Comparison of ENCODE assay signal across 38 mouse cellular contexts in genomic region chr11:96205426-96206131, GRCm38 (mm10). TPM values are rescaled to one million over a fixed set of nuclear protein-coding genes. Genes with fewer than 3 reads are reported as not detected.
DNase-seq lines count a peak whose midpoint lies in the region; ATAC-seq and TF ChIP-seq lines count a peak whose summit lies in the region.
"Had no signal": no experiment of that assay in that cellular context is flagged by ENCODE, and none has a peak within 500 bp of the region (broad histone marks: within the 10 kb centered on the region; RNA-seq: fewer than 3 reads in every experiment).

No protein-coding gene starts in this region.

- no peak for DNase-seq in spleen, adult 2 months (ENCODE audit: low read depth in 1 of 2, low spot score in 2 of 2)
- DNase-seq in spleen, postnatal 36 days (ENCODE audit: low spot score in 2 of 2), result no peak
- peak; percentile 72 for DNase-seq in MEL (ENCODE audit: low read depth, low spot score)
- DNase-seq in right cerebral cortex, postnatal 25 days, result no peak
- no peak for DNase-seq in frontal cortex, postnatal 25 days (ENCODE audit: low spot score in 2 of 2)
- no peak for DNase-seq in thymus, adult 2 months
- DNase-seq: adrenal gland, postnatal 25 days; B cell, adult 2 months; cerebellum, adult 2 months; cerebellum, postnatal 14 days; gastrocnemius, adult 2 months; gastrocnemius, postnatal 36 days; heart, postnatal 14 days; kidney, adult 9 months; kidney, postnatal 14 days; layer of hippocampus, adult 9-11 months; liver; midbrain, embryonic 14.5 days; thymus, postnatal 14 days had no signal

- peaks cover 12% of the 10 kb centered on the region for H3K79me2 ChIP-seq in MEL (ENCODE audit: control insufficient read depth, insufficient read depth, low read length, poor library complexity)

- H3K27ac ChIP-seq in spleen, adult 2 months (ENCODE audit: insufficient read depth, low read length), result no peak overlapping the region
- H3K27ac ChIP-seq in MEL (ENCODE audit: control insufficient read depth, low read depth, low read length), result peak overlapping the region; percentile 76
- H3K27ac ChIP-seq in thymus, adult 2 months (ENCODE audit: control insufficient read depth, insufficient read depth, low read length), result no peak overlapping the region
- H3K27ac ChIP-seq: embryonic facial prominence, embryonic 13.5 days; forebrain, embryonic 10.5 days; forebrain, embryonic 15.5 days; gastrocnemius, adult 2 months; hindbrain, embryonic 10.5 days; hindbrain, postnatal 0 days; lung, embryonic 15.5 days; neural tube, embryonic 12.5 days; stomach, embryonic 15.5 days had no signal

- H3K4me1 ChIP-seq in spleen, adult 2 months (ENCODE audit: control insufficient read depth, insufficient read depth, insufficient read length), result no peaks in the 10 kb centered on the region; the same call in 1 of the 2 replicates
- H3K4me1 ChIP-seq in MEL (ENCODE audit: control insufficient read depth in 1 of 2, insufficient read depth in 2 of 2, low read length in 2 of 2), result peaks cover 5 to 14% of the 10 kb centered on the region in 2 experiments; a peak in 3 of 4 replicates
- H3K4me1 ChIP-seq in thymus, adult 2 months (replicated peaks; ENCODE audit: control insufficient read depth, insufficient read depth, low read length), result no peaks in the 10 kb centered on the region
- H3K4me1 ChIP-seq: embryonic facial prominence, embryonic 13.5 days; forebrain, embryonic 15.5 days; hindbrain, embryonic 10.5 days; lung, embryonic 15.5 days; stomach, embryonic 15.5 days had no signal

- H3K4me3 ChIP-seq in spleen, adult 2 months (ENCODE audit: extremely low read depth, insufficient read depth, insufficient read length), result peak overlapping the region; percentile 26; the same call in 1 of the 2 replicates
- peak overlapping the region; percentile 87 to 88 for H3K4me3 ChIP-seq in MEL (ENCODE audit: control insufficient read depth in 1 of 2, insufficient read depth in 1 of 2, low read depth in 2 of 2, low read length in 2 of 2)
- no peak overlapping the region for H3K4me3 ChIP-seq in thymus, adult 2 months (ENCODE audit: control insufficient read depth, insufficient read depth, low read length)
- H3K4me3 ChIP-seq: embryonic facial prominence, embryonic 13.5 days; forebrain, embryonic 10.5 days; forebrain, embryonic 15.5 days; gastrocnemius, adult 2 months; hindbrain, embryonic 10.5 days; lung, embryonic 15.5 days; neural tube, embryonic 12.5 days; stomach, embryonic 15.5 days had no signal

- H3K36me3 ChIP-seq in spleen, adult 2 months (ENCODE audit: control insufficient read depth, insufficient read depth, low read length), result no peaks in the 10 kb centered on the region
- H3K36me3 ChIP-seq in MEL (ENCODE audit: control insufficient read depth in 1 of 2, insufficient read depth in 2 of 2, low read length in 2 of 2), result peaks cover 0 to 14% of the 10 kb centered on the region in 2 experiments; a peak in 2 of 4 replicates
- no peaks in the 10 kb centered on the region for H3K36me3 ChIP-seq in thymus, adult 2 months (ENCODE audit: control insufficient read depth, insufficient read depth, low read length)
- H3K36me3 ChIP-seq: embryonic facial prominence, embryonic 13.5 days; forebrain, embryonic 10.5 days; forebrain, embryonic 15.5 days; hindbrain, embryonic 10.5 days; lung, embryonic 15.5 days; neural tube, embryonic 12.5 days; stomach, embryonic 15.5 days had no signal

- WGBS in spleen, adult 2 months, result 4% methylated on average over 15 of the region's 15 CpGs
- WGBS in thymus, adult 2 months, result 7% methylated on average over 15 of the region's 15 CpGs

- TF ChIP-seq CTCF in spleen, adult 2 months (IDR thresholded peaks at IDR 0.05; ENCODE audit: extremely low read depth, insufficient read depth, insufficient read length, insufficient replicate concordance), result no peak
- no peak for TF ChIP-seq CTCF in MEL (IDR thresholded peaks at IDR 0.05 in 2 of 3, conservative IDR thresholded peaks at IDR 0.05 in 1 of 3; ENCODE audit: control insufficient read depth in 1 of 3, insufficient read depth in 1 of 3, low read depth in 2 of 3, low read length in 3 of 3, poor library complexity in 1 of 3, severe bottlenecking in 1 of 3)
- no peak for TF ChIP-seq CTCF in thymus, adult 2 months (IDR thresholded peaks at IDR 0.05; ENCODE audit: borderline replicate concordance, control insufficient read depth, extremely low read depth, insufficient read depth, low read length, poor library complexity)

- H3K27me3 ChIP-seq in spleen, adult 2 months (ENCODE audit: control insufficient read depth, insufficient read depth, low read length), result peaks cover 27% of the 10 kb centered on the region
- no peaks in the 10 kb centered on the region for H3K27me3 ChIP-seq in MEL (ENCODE audit: control insufficient read depth in 1 of 2, insufficient read depth in 2 of 2, low read length in 2 of 2)
- peaks cover 34% of the 10 kb centered on the region for H3K27me3 ChIP-seq in thymus, adult 2 months (ENCODE audit: control insufficient read depth, insufficient read depth, low read length)

- H3K9me3 ChIP-seq in MEL (replicated peaks; ENCODE audit: insufficient read depth, low read length), result no peaks in the 10 kb centered on the region
- H3K9me3 ChIP-seq: embryonic facial prominence, embryonic 13.5 days; forebrain, embryonic 10.5 days; forebrain, embryonic 15.5 days; hindbrain, embryonic 10.5 days; lung, embryonic 15.5 days; neural tube, embryonic 12.5 days; stomach, embryonic 15.5 days had no signal

- H3K9ac ChIP-seq in MEL (ENCODE audit: control insufficient read depth, low read depth, low read length, poor library complexity, severe bottlenecking), result peak overlapping the region; percentile 79
- H3K9ac ChIP-seq: embryonic facial prominence, embryonic 13.5 days; forebrain, embryonic 15.5 days; lung, embryonic 15.5 days; neural tube, embryonic 12.5 days; stomach, embryonic 15.5 days had no signal

- no peak for TF ChIP-seq RAD21 in MEL (IDR thresholded peaks at IDR 0.05; ENCODE audit: low read depth, low read length)

- 0 out of 2 replicates have a peak, but pooled peaks have one; percentile 45 for ATAC-seq in megakaryocyte, adult 5-6 weeks (ENCODE audit: poor library complexity, severe bottlenecking)
- ATAC-seq: forebrain, embryonic 15.5 days; hindbrain, postnatal 0 days; intestine, embryonic 16.5 days had no signal

- TF ChIP-seq EP300 in MEL (IDR thresholded peaks at IDR 0.05; ENCODE audit: low read depth in 1 of 2, low read length in 2 of 2), result peak in 1 of 2 experiments; percentile 18; a peak in 1 of 4 replicates

- no peak for TF ChIP-seq POLR2A in spleen, adult 2 months (IDR thresholded peaks at IDR 0.05; ENCODE audit: low read depth, low read length)
- no peak; a peak in 1 of 4 replicates for TF ChIP-seq POLR2A in MEL (IDR thresholded peaks at IDR 0.05; ENCODE audit: control insufficient read depth in 1 of 2, insufficient read depth in 1 of 2, low read depth in 1 of 2, low read length in 2 of 2, poor library complexity in 1 of 2)
- no peak for TF ChIP-seq POLR2A in thymus, adult 2 months (IDR thresholded peaks at IDR 0.05; ENCODE audit: control insufficient read depth, extremely low read depth, insufficient read depth, low read length, poor library complexity)

TF ChIP-seq in MEL, 35 proteins besides CTCF, POLR2A, EP300 and RAD21 (continues in another document):
- TF ChIP-seq BHLHE40 (IDR thresholded peaks at IDR 0.05; ENCODE audit: borderline replicate concordance, low read depth, low read length), result no peak
- TF ChIP-seq USF1 (IDR thresholded peaks at IDR 0.05; ENCODE audit: low read depth, low read length), result no peak
- peak; percentile 59 for TF ChIP-seq HCFC1 (IDR thresholded peaks at IDR 0.05; ENCODE audit: low read depth, low read length)
- peak; percentile 74 for TF ChIP-seq SIN3A (IDR thresholded peaks at IDR 0.05; ENCODE audit: low read length)
- no peak for TF ChIP-seq POLR2AphosphoS5 (IDR thresholded peaks at IDR 0.05; ENCODE audit: borderline replicate concordance, low read depth, low read length)
- no peak for TF ChIP-seq ZMIZ1 (IDR thresholded peaks at IDR 0.05; ENCODE audit: low read depth, low read length)
- TF ChIP-seq ELF1 (IDR thresholded peaks at IDR 0.05; ENCODE audit: low read depth, low read length), result peak; percentile 85
- TF ChIP-seq RCOR1 (IDR thresholded peaks at IDR 0.05; ENCODE audit: low read depth, low read length), result no peak
- TF ChIP-seq GATA1 (IDR thresholded peaks at IDR 0.05; ENCODE audit: low read depth, low read length), result no peak
- no peak for TF ChIP-seq TBP (IDR thresholded peaks at IDR 0.05; ENCODE audit: low read depth, low read length)
- no peak for TF ChIP-seq ZKSCAN1 (IDR thresholded peaks at IDR 0.05; ENCODE audit: low read depth, low read length)
- no peak for TF ChIP-seq ZC3H11A (IDR thresholded peaks at IDR 0.05; ENCODE audit: low read depth, low read length)
- TF ChIP-seq MEF2A (IDR thresholded peaks at IDR 0.05; ENCODE audit: extremely low read depth, insufficient replicate concordance, low read depth, low read length, poor library complexity, severe bottlenecking), result no peak
- TF ChIP-seq NELFE (IDR thresholded peaks at IDR 0.05; ENCODE audit: low read depth, low read length), result peak; percentile 30; the same call in 1 of the 2 replicates
- no peak for TF ChIP-seq GABPA (IDR thresholded peaks at IDR 0.05; ENCODE audit: low read depth, low read length)
- TF ChIP-seq MXI1 (IDR thresholded peaks at IDR 0.05; ENCODE audit: low read depth, low read length), result peak; percentile 33
- peak; percentile 90 for TF ChIP-seq ZNF384 (IDR thresholded peaks at IDR 0.05; ENCODE audit: low read depth, low read length)
- no peak for TF ChIP-seq E2F4 (IDR thresholded peaks at IDR 0.05; ENCODE audit: borderline replicate concordance, low read depth, low read length)
- peak; percentile 39; the same call in 1 of the 2 replicates for TF ChIP-seq ETS1 (IDR thresholded peaks at IDR 0.05; ENCODE audit: low read depth, low read length)
- 0 out of 2 replicates have a peak, but pooled peaks have one; percentile 8 for TF ChIP-seq MAX (IDR thresholded peaks at IDR 0.05; ENCODE audit: low read length)
- no peak for TF ChIP-seq TAL1 (IDR thresholded peaks at IDR 0.05; ENCODE audit: low read length)
- peak; percentile 92; the same call in 1 of the 2 replicates for TF ChIP-seq CHD1 (IDR thresholded peaks at IDR 0.05; ENCODE audit: low read depth, low read length)
- TF ChIP-seq CHD2 (IDR thresholded peaks at IDR 0.05; ENCODE audit: low read length), result no peak
- TF ChIP-seq UBTF (IDR thresholded peaks at IDR 0.05; ENCODE audit: borderline replicate concordance, insufficient read depth, low read depth, low read length), result no peak
- no peak for TF ChIP-seq MYC (IDR thresholded peaks at IDR 0.05; ENCODE audit: low read depth, low read length)

RNA-seq across cellular contexts. Expression of gene Hoxb13, which starts 11.5 kb away (rescaled TPM):
- not detected in 2 replicates for polyA plus RNA-seq in spleen, adult 2 months (2012; rRNA removed)
- total RNA-seq in MEL (2012; rRNA removed), result 12.1 and 13.8 TPM in 2 replicates
- polyA plus RNA-seq in MEL (2012; ENCODE audit: insufficient read depth in 1 of 2, insufficient read length in 2 of 2, low read depth in 1 of 2, low replicate concordance in 2 of 2, missing spikeins in 1 of 2), result 10 to 100 TPM in 1 of 2 experiments, not detected in 1; 16.7 TPM
- not detected in 2 replicates for total RNA-seq in megakaryocyte, adult 5-6 weeks (2015)
- total RNA-seq in megakaryocyte, adult 5-6 weeks (2017), result not detected in 2 replicates
- polyA plus RNA-seq in thymus, adult 2 months (2012; rRNA removed), result 0.40 and 0.59 TPM in 2 replicates
- total RNA-seq: adrenal gland, adult 18-20 months; adrenal gland, postnatal 25 days; gastrocnemius, adult 2 months; gastrocnemius, postnatal 36 days; heart, adult 8-10 months; heart, postnatal 14 days; hindbrain, postnatal 0 days; left cerebral cortex, postnatal 14 days; megakaryocyte progenitor cell, adult 5-6 weeks had no signal
- polyA plus RNA-seq: brain, embryonic 14.5 days; cerebellum, adult 2 months; embryonic facial prominence, embryonic 13.5 days; forebrain, embryonic 10.5 days; forebrain, embryonic 15.5 days; frontal cortex, adult 2 months; heart, embryonic 14.5 days; hindbrain, embryonic 10.5 days; hindbrain, postnatal 0 days; limb, embryonic 11.5 days; liver, embryonic 16.5 days; lung, embryonic 15.5 days; midbrain, embryonic 14.5 days; stomach, embryonic 15.5 days had no signal
